Mouse (Mus musculus) limb, embryonic 10.5 days (tissue): Measurements from ENCODE around the gene Rps4x. TPM values are rescaled to one million over a fixed set of nuclear protein-coding genes. Genes with fewer than 3 reads are reported as not detected.
A peak's percentile ranks its signal among the peaks of the same experiment; 100 is the strongest.
"Not testable (repeated sequence)": the region's sequence is repeated elsewhere in the genome, so short reads cannot be mapped to it uniquely, and the experiment has no call there.

Source experiments
- DNase-seq: peaks from one replicate; pipeline ENCODE4 v3.0.0-alpha.2; 2017; ENCODE audit warnings: low spot score
- H3K27ac ChIP-seq: fragments of 300-500 bp; sonication (generic); 2 replicates; pipeline ENCODE4 v1.5.1; 2016; ENCODE audit warnings: mild to moderate bottlenecking
- H3K27me3 ChIP-seq: fragments of 300-500 bp; sonication (generic); 2 replicates; pipeline ENCODE4 v1.6.1; 2016; ENCODE audit warnings: low read depth, mild to moderate bottlenecking; ENCODE audit not compliant: poor library complexity, severe bottlenecking
- H3K36me3 ChIP-seq: fragments of 300-500 bp; sonication (generic); 2 replicates; pipeline ENCODE4 v1.6.1; 2016; ENCODE audit warnings: mild to moderate bottlenecking, moderate library complexity
- H3K4me1 ChIP-seq: fragments of 300-500 bp; sonication (generic); 2 replicates; pipeline ENCODE4 v1.6.1; 2016
- H3K4me3 ChIP-seq: fragments of 300-500 bp; sonication (generic); 2 replicates; pipeline ENCODE4 v1.5.1; 2016; ENCODE audit warnings: mild to moderate bottlenecking, moderate library complexity
- H3K9me3 ChIP-seq: fragments of 300-500 bp; sonication (generic); replicated peaks from 2 replicates; pipeline ENCODE4 v1.6.1; 2016; ENCODE audit warnings: mild to moderate bottlenecking
- WGBS: fragments of 180-500 bp; shearing (Covaris S2); methylation state at CpG from one replicate; pipeline ENCODE4 v1.1.7; 2016; 5-methylcytosine and 5-hydroxymethylcytosine counted together
- polyA plus RNA-seq: library from polyadenylated mRNA; unstranded; fragments of >200 nt; fragmentation: Nextera tagmentation; extraction: Ambion mirVana; gene quantifications from 2 replicates; pipeline ENCODE4 v1.2.1, GENCODE M21; 2016

Rps4x gene
- 679 and 777 TPM in 2 replicates for polyA plus RNA-seq

- H3K4me3 ChIP-seq = peak within 1 kb of the TSS; percentile 67
- peaks cover 3% of the 10 kb centered on the region; the same call in 1 of the 2 replicates for H3K4me1 ChIP-seq
- DNase-seq = peak; percentile 85
- H3K36me3 ChIP-seq = peaks cover 38% of the 10 kb centered on the region
- H3K27ac ChIP-seq = peak within 1 kb of the TSS; percentile 92
- peaks cover 86% of the 10 kb centered on the region for H3K27me3 ChIP-seq
- 15% methylated on average over 37 of the region's 37 CpGs for WGBS
- no peaks in the 10 kb centered on the region for H3K9me3 ChIP-seq
Measured at GRCm38 (mm10) chrX:102188712-102189497, at the start of gene Rps4x. TSS of gene Rps4x (minus strand) at chrX:102189394.

GRCm38 (mm10) chrX:102219126-102219525, 29.9 kb upstream of the Rps4x start:
- Histone ChIP-seq H3K27me3 (peaks cover 17% of the 10 kb centered on the region; the same call in 1 of the 2 replicates), H3K9me3 (no peaks in the 10 kb centered on the region), H3K4me3 (no peak overlapping the region), H3K4me1 (no peaks in the 10 kb centered on the region), H3K36me3 (no peaks in the 10 kb centered on the region), H3K27ac (no peak overlapping the region)
- peak; percentile 46 for DNase-seq
- 13% methylated on average over 1 of the region's 1 CpGs for WGBS

GRCm38 (mm10) chrX:102215356-102215755, 26.2 kb upstream of the Rps4x start:
- not testable (repeated sequence) for H3K36me3 ChIP-seq, H3K9me3 ChIP-seq, H3K27ac ChIP-seq, H3K4me1 ChIP-seq, H3K4me3 ChIP-seq
- DNase-seq = peak; percentile 54
- 43% methylated on average over 9 of the region's 9 CpGs for WGBS
- H3K27me3 ChIP-seq = peaks cover 29% of the 10 kb centered on the region; the same call in 1 of the 2 replicates

- 38% methylated on average over 1 of the region's 1 CpGs for WGBS
- Histone ChIP-seq H3K27me3 (peaks cover 89% of the 10 kb centered on the region), H3K4me1 (peaks cover 1% of the 10 kb centered on the region; the same call in 1 of the 2 replicates)
Measured at GRCm38 (mm10) chrX:102190840-102191239, 1.6 kb upstream of the Rps4x start.

GRCm38 (mm10) chrX:102189581-102189980, 387 bp upstream of the Rps4x start:
- Histone ChIP-seq H3K9me3 (no peaks in the 10 kb centered on the region), H3K4me3 (peak overlapping the region; percentile 67), H3K4me1 (peaks cover 3% of the 10 kb centered on the region; the same call in 1 of the 2 replicates), H3K36me3 (peaks cover 32% of the 10 kb centered on the region), H3K27ac (peak overlapping the region; percentile 92; the same call in 1 of the 2 replicates), H3K27me3 (peaks cover 86% of the 10 kb centered on the region)
- DNase-seq = no peak
- 50% methylated on average over 5 of the region's 5 CpGs for WGBS

More at GRCm38 (mm10) chrX:102190840-102191239, 1.6 kb upstream of the Rps4x start:
- Histone ChIP-seq H3K4me3 (no peak overlapping the region), H3K9me3 (no peaks in the 10 kb centered on the region), H3K36me3 (peaks cover 20% of the 10 kb centered on the region), H3K27ac (no peak overlapping the region)
- DNase-seq = no peak

GRCm38 (mm10) chrX:102187023-102187699, 2.0 kb downstream of the Rps4x start:
- Histone ChIP-seq H3K4me3 (peak overlapping the region; percentile 67), H3K36me3 (peaks cover 53% of the 10 kb centered on the region), H3K27ac (no peak overlapping the region), H3K27me3 (peaks cover 81% of the 10 kb centered on the region), H3K4me1 (peaks cover 3% of the 10 kb centered on the region; the same call in 1 of the 2 replicates), H3K9me3 (no peaks in the 10 kb centered on the region)
- no peak for DNase-seq
- 51% methylated on average over 11 of the region's 11 CpGs for WGBS

- DNase-seq = no peak
- Histone ChIP-seq H3K27me3 (peaks cover 85% of the 10 kb centered on the region), H3K27ac (no peak overlapping the region), H3K4me1 (peaks cover 5% of the 10 kb centered on the region; the same call in 1 of the 2 replicates), H3K4me3 (no peak overlapping the region), H3K36me3 (peaks cover 51% of the 10 kb centered on the region), H3K9me3 (no peaks in the 10 kb centered on the region)
Measured at GRCm38 (mm10) chrX:102182575-102182974, 6.6 kb downstream of the Rps4x start.

- DNase-seq = no peak
- WGBS = 92% methylated on average over 5 of the region's 5 CpGs
Measured at GRCm38 (mm10) chrX:102175538-102176287, 13.5 kb downstream of the Rps4x start.

GRCm38 (mm10) chrX:102170900-102171299, 18.3 kb downstream of the Rps4x start:
- no peak for DNase-seq
- H3K4me1 ChIP-seq = peaks cover 12% of the 10 kb centered on the region
- H3K36me3 ChIP-seq = no peaks in the 10 kb centered on the region
- no peaks in the 10 kb centered on the region for H3K9me3 ChIP-seq
- peaks cover 83% of the 10 kb centered on the region for H3K27me3 ChIP-seq
- no peak overlapping the region for H3K27ac ChIP-seq
- 69% methylated on average over 3 of the region's 3 CpGs for WGBS
- no peak overlapping the region for H3K4me3 ChIP-seq

More at GRCm38 (mm10) chrX:102175538-102176287, 13.5 kb downstream of the Rps4x start:
- no peaks in the 10 kb centered on the region for H3K36me3 ChIP-seq
- H3K9me3 ChIP-seq = no peaks in the 10 kb centered on the region
- no peak overlapping the region for H3K27ac ChIP-seq
- H3K4me3 ChIP-seq = no peak overlapping the region
- 0 out of 2 replicates have a peak, but pooled peaks cover 2% of the 10 kb centered on the region for H3K4me1 ChIP-seq
- peaks cover 69% of the 10 kb centered on the region for H3K27me3 ChIP-seq

- Histone ChIP-seq H3K4me3 (no peak overlapping the region), H3K27me3 (peaks cover 89% of the 10 kb centered on the region), H3K4me1 (peaks cover 12% of the 10 kb centered on the region), H3K9me3 (no peaks in the 10 kb centered on the region), H3K36me3 (no peaks in the 10 kb centered on the region), H3K27ac (no peak overlapping the region)
- DNase-seq = no peak
- 46% methylated on average over 3 of the region's 3 CpGs for WGBS
Measured at GRCm38 (mm10) chrX:102170135-102170534, 19.1 kb downstream of the Rps4x start.

- Histone ChIP-seq H3K9me3 (no peaks in the 10 kb centered on the region), H3K36me3 (no peaks in the 10 kb centered on the region), H3K27ac (no peak overlapping the region), H3K4me3 (no peak overlapping the region), H3K4me1 (peaks cover 12% of the 10 kb centered on the region), H3K27me3 (peaks cover 91% of the 10 kb centered on the region)
- DNase-seq = no peak
- 79% methylated on average over 1 of the region's 1 CpGs for WGBS
Measured at GRCm38 (mm10) chrX:102169724-102170123, 19.5 kb downstream of the Rps4x start.

- Histone ChIP-seq H3K4me3 (no peak overlapping the region), H3K36me3 (no peaks in the 10 kb centered on the region), H3K27me3 (peaks cover 80% of the 10 kb centered on the region), H3K27ac (peak overlapping the region; percentile 56), H3K9me3 (no peaks in the 10 kb centered on the region), H3K4me1 (peaks cover 12% of the 10 kb centered on the region)
- 21% methylated on average over 6 of the region's 6 CpGs for WGBS
- DNase-seq = no peak
Measured at GRCm38 (mm10) chrX:102166986-102167385, 22.2 kb downstream of the Rps4x start.
